Mouse (Mus musculus): ENCODE measurements at regions not wholly inside any gene's neighbourhood (a gene's known extent, or its start where the extent isn't known, plus 50 kb on each side); places are given as distances from the start of the nearest gene placed in this dataset.

DNA sequence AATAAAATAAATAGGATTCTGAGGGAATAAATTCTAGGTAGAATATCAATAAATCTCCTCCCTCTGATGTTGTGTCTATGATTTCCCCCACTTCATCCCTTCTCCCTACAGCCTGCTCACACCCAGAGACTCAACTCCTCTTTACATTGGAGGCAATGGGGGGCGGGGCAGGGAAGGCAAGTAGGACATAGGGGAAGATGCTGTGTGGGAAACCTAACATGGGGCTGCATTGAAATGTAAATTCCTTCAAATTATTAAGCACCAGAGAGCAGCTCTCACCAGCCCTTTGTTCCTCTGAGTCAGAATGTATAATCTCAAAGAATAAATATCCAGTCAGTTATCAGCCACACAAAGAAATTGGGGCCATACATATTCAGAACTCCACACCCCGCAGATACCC, 91.6 kb downstream of the Nuf2 start:
- H3K27me3 ChIP-seq (ENCODE audit: control insufficient read depth, insufficient read depth, low read length) = no peaks in the 10 kb centered on the region
- H3K4me3 ChIP-seq (ENCODE audit: control insufficient read depth, low read depth, low read length) = no peak overlapping the region
- no peaks in the 10 kb centered on the region for H3K4me1 ChIP-seq (ENCODE audit: control insufficient read depth, insufficient read depth, low read length)
- no peaks in the 10 kb centered on the region for H3K36me3 ChIP-seq (ENCODE audit: control insufficient read depth, insufficient read depth, low read length)
- no peak overlapping the region for H3K27ac ChIP-seq (ENCODE audit: control insufficient read depth, insufficient read depth, low read depth, low read length)
- TF ChIP-seq POLR2A (IDR thresholded peaks at IDR 0.05; ENCODE audit: control insufficient read depth, low read depth, low read length) (no peak), CTCF (IDR thresholded peaks at IDR 0.05; ENCODE audit: control insufficient read depth, insufficient read depth, insufficient replicate concordance, low read depth, low read length) (no peak)

DNA sequence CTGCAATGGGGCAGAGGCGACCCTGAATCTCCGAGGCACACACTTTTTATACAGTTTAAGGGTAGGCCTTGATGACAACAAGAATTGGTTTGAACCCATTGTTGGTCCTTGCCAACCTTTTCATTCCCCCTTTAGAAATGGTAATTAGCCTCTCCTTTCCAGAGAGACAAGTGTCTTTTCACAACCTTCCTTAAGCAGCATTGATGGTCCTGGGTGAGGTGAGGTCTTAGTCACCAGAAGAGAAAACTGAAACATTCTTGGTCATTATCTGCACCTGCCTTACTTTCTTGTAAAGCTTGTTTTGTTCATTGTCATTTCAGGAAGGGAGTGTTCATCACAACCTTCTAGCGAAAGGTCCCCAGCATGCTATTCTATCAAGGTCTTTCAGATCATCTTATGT, 93.3 kb downstream of the Nuf2 start:
- no peaks in the 10 kb centered on the region for H3K36me3 ChIP-seq (ENCODE audit: control insufficient read depth, insufficient read depth, low read length)
- TF ChIP-seq CTCF (IDR thresholded peaks at IDR 0.05; ENCODE audit: control insufficient read depth, insufficient read depth, insufficient replicate concordance, low read depth, low read length) = no peak
- TF ChIP-seq POLR2A (IDR thresholded peaks at IDR 0.05; ENCODE audit: control insufficient read depth, low read depth, low read length) = no peak
- no peaks in the 10 kb centered on the region for H3K4me1 ChIP-seq (ENCODE audit: control insufficient read depth, insufficient read depth, low read length)
- H3K27ac ChIP-seq (ENCODE audit: control insufficient read depth, insufficient read depth, low read depth, low read length) = no peak overlapping the region
- H3K27me3 ChIP-seq (ENCODE audit: control insufficient read depth, insufficient read depth, low read length) = no peaks in the 10 kb centered on the region
- no peak overlapping the region for H3K4me3 ChIP-seq (ENCODE audit: control insufficient read depth, low read depth, low read length)

DNA sequence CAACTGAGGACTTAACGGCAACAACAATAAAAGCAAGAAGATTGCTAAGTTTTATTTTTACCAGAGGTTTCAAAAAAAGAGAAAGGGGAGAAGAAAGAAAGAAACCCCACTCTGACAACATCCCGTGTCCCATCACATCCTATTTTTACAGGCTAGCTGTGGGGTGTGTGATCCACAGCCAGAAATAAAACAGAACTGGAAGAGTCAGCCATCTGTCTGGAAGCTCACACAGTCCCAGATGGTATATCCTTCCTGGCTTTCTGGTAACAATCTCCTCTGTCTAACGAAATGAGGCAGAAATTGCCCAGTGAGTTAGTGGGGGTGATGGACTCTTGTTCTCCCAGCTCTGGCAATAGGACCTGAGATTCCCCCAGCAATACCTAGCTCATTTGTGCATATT, 108.9 kb downstream of the Nuf2 start:
- TF ChIP-seq CTCF (IDR thresholded peaks at IDR 0.05; ENCODE audit: control insufficient read depth, insufficient read depth, insufficient replicate concordance, low read depth, low read length) (no peak), POLR2A (IDR thresholded peaks at IDR 0.05; ENCODE audit: control insufficient read depth, low read depth, low read length) (no peak)
- no peak overlapping the region for H3K27ac ChIP-seq (ENCODE audit: control insufficient read depth, insufficient read depth, low read depth, low read length)
- H3K4me3 ChIP-seq (ENCODE audit: control insufficient read depth, low read depth, low read length) = no peak overlapping the region
- no peaks in the 10 kb centered on the region for H3K27me3 ChIP-seq (ENCODE audit: control insufficient read depth, insufficient read depth, low read length)
- H3K36me3 ChIP-seq (ENCODE audit: control insufficient read depth, insufficient read depth, low read length) = no peaks in the 10 kb centered on the region
- no peaks in the 10 kb centered on the region for H3K4me1 ChIP-seq (ENCODE audit: control insufficient read depth, insufficient read depth, low read length)

DNA sequence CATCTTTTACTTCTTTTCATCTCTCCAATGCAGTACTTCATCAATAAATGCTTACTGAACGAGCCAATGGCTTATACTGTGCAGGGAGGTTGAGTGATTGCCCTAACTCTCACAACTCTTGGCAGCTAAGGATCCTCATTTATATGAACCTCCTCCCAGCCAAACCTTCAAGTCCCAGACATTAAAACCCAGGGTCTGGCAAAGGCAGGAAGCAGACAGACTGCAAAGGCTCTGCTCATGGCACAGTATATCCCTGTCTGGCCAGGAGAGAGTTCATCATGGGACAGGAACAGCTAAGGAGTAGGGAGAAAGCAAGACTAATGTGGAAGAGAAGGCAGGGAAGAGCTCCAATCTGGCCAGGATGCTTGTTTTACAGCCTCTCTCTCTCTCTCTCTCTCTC, 109.6 kb downstream of the Nuf2 start:
- H3K4me1 ChIP-seq (ENCODE audit: control insufficient read depth, insufficient read depth, low read length) = no peaks in the 10 kb centered on the region
- H3K4me3 ChIP-seq (ENCODE audit: control insufficient read depth, low read depth, low read length) = no peak overlapping the region
- H3K27ac ChIP-seq (ENCODE audit: control insufficient read depth, insufficient read depth, low read depth, low read length) = no peak overlapping the region
- H3K36me3 ChIP-seq (ENCODE audit: control insufficient read depth, insufficient read depth, low read length) = no peaks in the 10 kb centered on the region
- H3K27me3 ChIP-seq (ENCODE audit: control insufficient read depth, insufficient read depth, low read length) = no peaks in the 10 kb centered on the region
- no peak for TF ChIP-seq POLR2A (IDR thresholded peaks at IDR 0.05; ENCODE audit: control insufficient read depth, low read depth, low read length)
- no peak for TF ChIP-seq CTCF (IDR thresholded peaks at IDR 0.05; ENCODE audit: control insufficient read depth, insufficient read depth, insufficient replicate concordance, low read depth, low read length)

DNA sequence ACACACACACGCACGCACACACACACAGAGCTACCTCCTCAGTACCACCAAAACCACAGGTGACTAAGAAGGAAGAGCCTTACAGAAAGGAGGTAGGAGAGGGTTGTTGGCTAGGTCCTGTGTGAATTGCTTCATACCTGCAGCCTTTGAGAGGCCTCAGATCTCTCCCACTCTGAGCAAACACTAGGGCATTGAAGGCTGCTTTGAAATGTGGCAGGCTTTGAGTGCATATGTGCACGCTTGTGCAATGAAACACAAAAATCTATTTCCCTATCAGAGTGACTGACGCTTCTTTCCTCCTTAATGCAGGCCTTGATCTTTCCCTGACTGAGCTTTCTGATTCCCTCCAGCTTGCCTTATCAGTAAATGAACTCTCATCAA, 112.6 kb downstream of the Nuf2 start:
- no peaks in the 10 kb centered on the region for H3K27me3 ChIP-seq (ENCODE audit: control insufficient read depth, insufficient read depth, low read length)
- H3K27ac ChIP-seq (ENCODE audit: control insufficient read depth, insufficient read depth, low read depth, low read length) = no peak overlapping the region

DNA sequence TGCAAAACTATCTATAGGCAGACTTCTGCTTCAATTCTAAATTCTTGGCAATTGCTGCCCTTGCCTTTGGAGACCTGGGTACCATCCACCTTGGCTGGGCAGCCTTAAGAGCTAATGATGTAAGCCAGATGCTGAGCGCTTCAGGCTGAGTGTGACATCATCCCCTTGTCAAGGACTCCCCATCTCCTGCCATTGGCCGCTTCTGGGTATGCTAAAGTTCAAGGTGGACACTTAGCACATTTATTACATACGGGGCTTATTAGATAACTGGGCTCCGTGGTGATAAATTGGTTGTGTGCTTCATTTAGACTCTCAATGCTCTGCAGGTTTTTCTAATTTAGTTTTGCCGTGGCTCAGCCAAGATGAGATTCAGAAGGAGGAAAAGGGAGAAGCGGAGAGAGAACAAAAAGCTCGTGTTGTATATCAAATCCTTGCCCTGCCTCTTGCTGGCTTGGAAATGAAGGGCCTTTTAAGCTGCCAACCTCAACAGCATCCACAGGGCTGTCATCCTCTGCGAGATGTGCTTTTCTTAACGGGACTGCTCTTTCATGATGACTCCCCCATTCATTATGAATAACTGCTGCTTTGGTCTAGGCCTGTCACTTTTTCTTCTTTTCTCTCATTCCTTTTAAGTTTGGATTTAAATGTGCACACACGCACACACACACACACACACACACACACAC, 113.1 kb downstream of the Nuf2 start:
- H3K36me3 ChIP-seq (ENCODE audit: control insufficient read depth, insufficient read depth, low read length) = no peaks in the 10 kb centered on the region
- TF ChIP-seq POLR2A (IDR thresholded peaks at IDR 0.05; ENCODE audit: control insufficient read depth, low read depth, low read length) (no peak), CTCF (IDR thresholded peaks at IDR 0.05; ENCODE audit: control insufficient read depth, insufficient read depth, insufficient replicate concordance, low read depth, low read length) (no peak)
- no peaks in the 10 kb centered on the region for H3K27me3 ChIP-seq (ENCODE audit: control insufficient read depth, insufficient read depth, low read length)
- no peak overlapping the region for H3K4me3 ChIP-seq (ENCODE audit: control insufficient read depth, low read depth, low read length)
- H3K27ac ChIP-seq (ENCODE audit: control insufficient read depth, insufficient read depth, low read depth, low read length) = no peak overlapping the region
- no peaks in the 10 kb centered on the region for H3K4me1 ChIP-seq (ENCODE audit: control insufficient read depth, insufficient read depth, low read length)

More for the DNA sequence above, 112.6 kb downstream of the Nuf2 start:
- Histone ChIP-seq H3K36me3 (ENCODE audit: control insufficient read depth, insufficient read depth, low read length) (no peaks in the 10 kb centered on the region), H3K4me1 (ENCODE audit: control insufficient read depth, insufficient read depth, low read length) (no peaks in the 10 kb centered on the region), H3K4me3 (ENCODE audit: control insufficient read depth, low read depth, low read length) (no peak overlapping the region)
- TF ChIP-seq CTCF (IDR thresholded peaks at IDR 0.05; ENCODE audit: control insufficient read depth, insufficient read depth, insufficient replicate concordance, low read depth, low read length) = no peak
- no peak for TF ChIP-seq POLR2A (IDR thresholded peaks at IDR 0.05; ENCODE audit: control insufficient read depth, low read depth, low read length)

DNA sequence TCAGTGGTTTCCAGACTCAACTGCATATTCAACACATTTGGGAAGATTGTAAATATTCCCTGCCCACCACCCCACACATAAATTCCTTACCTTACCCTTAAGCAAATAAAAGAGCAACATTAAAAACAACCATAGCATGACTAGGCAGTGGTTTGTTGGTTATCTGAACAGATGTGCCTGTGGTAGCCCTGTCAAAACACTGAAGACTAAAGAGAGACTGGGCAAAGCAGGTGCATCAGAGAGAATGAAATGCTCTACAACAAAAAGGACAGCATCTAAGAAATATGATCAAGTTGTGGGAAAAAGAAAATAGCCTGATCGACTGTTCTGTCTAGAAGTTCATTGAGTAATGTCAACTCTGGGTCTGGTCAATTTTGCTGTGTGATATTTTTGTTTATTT, 114.6 kb downstream of the Nuf2 start:
- TF ChIP-seq CTCF (IDR thresholded peaks at IDR 0.05; ENCODE audit: control insufficient read depth, insufficient read depth, insufficient replicate concordance, low read depth, low read length) (no peak), POLR2A (IDR thresholded peaks at IDR 0.05; ENCODE audit: control insufficient read depth, low read depth, low read length) (no peak)
- H3K4me3 ChIP-seq (ENCODE audit: control insufficient read depth, low read depth, low read length) = no peak overlapping the region
- H3K27ac ChIP-seq (ENCODE audit: control insufficient read depth, insufficient read depth, low read depth, low read length) = no peak overlapping the region
- H3K36me3 ChIP-seq (ENCODE audit: control insufficient read depth, insufficient read depth, low read length) = no peaks in the 10 kb centered on the region
- no peaks in the 10 kb centered on the region for H3K4me1 ChIP-seq (ENCODE audit: control insufficient read depth, insufficient read depth, low read length)
- H3K27me3 ChIP-seq (ENCODE audit: control insufficient read depth, insufficient read depth, low read length) = no peaks in the 10 kb centered on the region

DNA sequence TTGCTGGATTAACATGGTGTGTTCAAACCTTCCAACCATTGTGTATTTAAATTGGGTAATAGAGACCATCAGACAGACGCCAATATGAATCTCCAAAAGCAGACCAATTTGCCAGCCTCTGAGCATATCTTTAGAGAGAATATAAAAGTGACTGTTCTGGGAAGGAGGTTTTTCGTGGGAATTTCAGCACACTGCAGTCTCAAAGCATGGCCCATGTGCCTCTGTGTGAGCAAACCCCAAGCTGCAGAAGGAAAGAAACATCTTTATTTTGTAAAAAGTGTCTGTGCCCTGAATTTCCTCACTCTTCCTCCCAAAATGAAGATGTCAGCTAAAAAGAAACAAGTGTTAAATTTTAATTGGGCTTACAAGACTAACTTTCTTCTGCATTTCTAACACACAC, 123.1 kb downstream of the Nuf2 start:
- Histone ChIP-seq H3K27me3 (ENCODE audit: control insufficient read depth, insufficient read depth, low read length) (no peaks in the 10 kb centered on the region), H3K4me3 (ENCODE audit: control insufficient read depth, low read depth, low read length) (no peak overlapping the region), H3K36me3 (ENCODE audit: control insufficient read depth, insufficient read depth, low read length) (no peaks in the 10 kb centered on the region), H3K4me1 (ENCODE audit: control insufficient read depth, insufficient read depth, low read length) (no peaks in the 10 kb centered on the region), H3K27ac (ENCODE audit: control insufficient read depth, insufficient read depth, low read depth, low read length) (no peak overlapping the region)
- TF ChIP-seq CTCF (IDR thresholded peaks at IDR 0.05; ENCODE audit: control insufficient read depth, insufficient read depth, insufficient replicate concordance, low read depth, low read length) = no peak
- TF ChIP-seq POLR2A (IDR thresholded peaks at IDR 0.05; ENCODE audit: control insufficient read depth, low read depth, low read length) = no peak

Data from testis, adult 2 months (tissue).